Comparison of ENCODE assay signal across 8 mouse cellular contexts in the genomic region with DNA sequence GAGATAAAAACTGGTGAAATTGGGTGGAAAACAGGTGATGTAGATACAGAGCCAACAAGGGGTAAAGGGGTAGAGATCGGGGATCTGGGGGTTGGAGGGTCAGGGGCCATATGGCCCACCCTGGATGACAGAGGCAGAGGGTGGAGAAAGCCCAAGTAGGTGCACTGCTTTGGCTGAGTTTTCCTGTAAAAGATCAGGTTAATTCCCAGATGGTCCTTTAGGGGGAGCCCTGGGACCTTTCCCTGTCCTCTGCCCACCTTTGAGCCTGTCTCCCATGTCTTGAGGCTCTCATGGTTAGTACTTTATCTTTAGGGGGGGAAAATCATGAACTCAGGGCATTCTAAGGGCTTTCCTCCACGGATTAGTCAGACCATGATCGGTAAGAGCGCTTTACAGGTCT.
DNase-seq lines count a peak whose midpoint lies in the region; ATAC-seq and TF ChIP-seq lines count a peak whose summit lies in the region.

No protein-coding gene starts in this region.

- no peak for ATAC-seq in midbrain, embryonic 15.5 days (replicated peaks)

- no peak for DNase-seq in gastrocnemius, adult 2 months
- no peak for DNase-seq in gastrocnemius, postnatal 25 days
- peak; percentile 68 for DNase-seq in 3T3-L1 (ENCODE audit: low read depth, low spot score)
- DNase-seq in adrenal gland, postnatal 14 days = peak; percentile 59
- DNase-seq in embryo, embryonic 9.5 days (ENCODE audit: extremely low spot score) = peak; percentile 57
- peak; percentile 34 for DNase-seq in kidney, postnatal 14 days
- DNase-seq in yolk sac, embryonic 10.5 days (ENCODE audit: low spot score) = peak; percentile 6

- no peaks in the 10 kb centered on the region for H3K27me3 ChIP-seq in midbrain, embryonic 15.5 days (replicated peaks)

- H3K4me2 ChIP-seq in midbrain, embryonic 15.5 days = no peak overlapping the region

- peaks cover 17% of the 10 kb centered on the region; the same call in 1 of the 2 replicates for H3K4me1 ChIP-seq in midbrain, embryonic 15.5 days

- TF ChIP-seq CTCF in gastrocnemius, adult 2 months (IDR thresholded peaks at IDR 0.05) = peak; percentile 56

- H3K9me3 ChIP-seq in midbrain, embryonic 15.5 days = no peaks in the 10 kb centered on the region

- intact Hi-C loops in gastrocnemius, adult 2 months (cut with DNase I) = loop anchor here (10.0 kb wide), 1 partner anchor 422 kb away; no protein-coding TSS in a partner anchor

- no peak overlapping the region for H3K9ac ChIP-seq in midbrain, embryonic 15.5 days

- no peaks in the 10 kb centered on the region for H3K36me3 ChIP-seq in midbrain, embryonic 15.5 days (replicated peaks)

- no peak overlapping the region for H3K27ac ChIP-seq in gastrocnemius, adult 2 months
- peak overlapping the region; percentile 20; the same call in 1 of the 2 replicates for H3K27ac ChIP-seq in midbrain, embryonic 15.5 days

- no peak overlapping the region for H3K4me3 ChIP-seq in gastrocnemius, adult 2 months
- H3K4me3 ChIP-seq in midbrain, embryonic 15.5 days = no peak overlapping the region

- WGBS in midbrain, embryonic 15.5 days = 25% methylated on average over 4 of the region's 4 CpGs

Comparison
In these comparisons a context has a peak if more than half of its experiments do, and no peak if none do; other contexts are left out.
1. DNase-seq: peak in 3T3-L1 (single experiment), adrenal gland, postnatal 14 days (single experiment), embryo, embryonic 9.5 days (single experiment), kidney, postnatal 14 days (single experiment) and yolk sac, embryonic 10.5 days (single experiment); none in gastrocnemius, adult 2 months (single experiment) and gastrocnemius, postnatal 25 days (single experiment).